Mouse (Mus musculus) MEL (cell line): Measurements from ENCODE around the gene Ntrk3.

ENCODE experiments used
- MAFK ChIP-seq: IDR thresholded peaks from 2 replicates; pipeline ENCODE4 v1.6.1; 2011; ENCODE audit warnings: low read depth, mild to moderate bottlenecking, low read length, improper control_type of control experiment, borderline replicate concordance
- MYC ChIP-seq: IDR thresholded peaks from 2 replicates; pipeline ENCODE4 v1.6.1; 2011; ENCODE audit warnings: low read depth, mild to moderate bottlenecking, low read length, improper control_type of control experiment, moderate library complexity
- NRF1 ChIP-seq: IDR thresholded peaks from 2 replicates; pipeline ENCODE4 v1.6.1; 2014; ENCODE audit warnings: low read depth, mild to moderate bottlenecking, inconsistent platforms, low read length, improper control_type of control experiment, moderate library complexity; ENCODE audit not compliant: poor library complexity, insufficient read depth, severe bottlenecking

DNA sequence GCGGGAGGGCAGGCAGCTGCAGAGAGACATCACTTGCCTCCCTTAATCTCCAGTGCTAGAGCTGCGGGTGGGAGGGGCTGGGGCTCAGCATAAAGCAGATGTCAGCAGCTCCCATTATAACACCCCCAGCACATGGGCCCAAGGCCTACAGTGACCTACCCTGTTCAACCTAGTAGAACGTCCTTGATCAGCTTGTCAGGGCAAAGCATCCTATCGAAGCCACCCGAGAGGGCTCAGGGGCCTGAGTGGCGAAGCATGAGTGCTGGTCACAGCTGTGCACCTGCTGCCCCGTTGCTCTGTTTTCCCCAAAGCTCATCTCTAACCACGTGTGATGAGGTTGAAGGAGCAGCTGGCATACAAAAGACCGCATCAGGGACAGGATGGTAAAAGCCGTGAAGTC is 191.3 kb downstream of the Ntrk3 start:
- no peak for TF ChIP-seq MYC
- no peak for TF ChIP-seq MAFK
- TF ChIP-seq NRF1: no peak
